Mouse (Mus musculus): Measurements from ENCODE around the gene 1700016C15Rik.

1700016C15Rik gene

GRCm38 (mm10) chr1:177717057-177717835, 12.4 kb upstream of the 1700016C15Rik start:
- no peak for DNase-seq (ENCODE audit: low read depth in 2 of 2, low spot score in 2 of 2)

DNA sequence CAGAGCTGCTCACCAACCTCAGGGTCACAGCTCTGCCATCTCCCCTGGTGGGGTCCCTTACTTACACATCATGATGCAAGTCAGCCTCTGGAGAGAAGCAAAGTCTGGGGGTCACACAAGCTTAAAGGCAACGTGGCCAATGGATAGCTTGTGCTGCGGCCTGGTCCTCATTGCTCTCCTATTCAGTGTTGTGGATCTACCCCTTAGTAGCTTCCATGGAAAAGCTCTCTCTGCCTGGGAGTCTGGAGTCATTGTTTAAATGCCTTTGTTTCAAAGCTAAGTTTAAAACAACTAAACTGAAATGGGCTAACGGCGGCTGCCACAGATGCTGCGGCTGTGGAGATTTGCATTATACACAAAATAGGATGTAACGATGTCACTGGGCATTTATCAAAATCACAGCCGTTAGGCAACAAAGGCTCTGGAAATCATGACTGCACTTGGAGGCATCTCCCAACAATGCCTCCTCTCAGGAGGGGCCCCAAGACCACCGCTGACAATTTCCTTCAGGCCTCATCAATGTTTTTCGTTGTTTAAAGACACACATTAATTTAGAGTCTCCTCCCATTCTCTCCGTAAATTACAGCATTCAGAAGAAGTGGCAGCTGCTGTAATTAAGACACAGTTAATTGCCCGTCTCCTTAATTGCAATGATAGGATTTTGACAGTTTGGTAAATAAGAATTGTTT, 11.1 kb upstream of the 1700016C15Rik start:
- DNase-seq (ENCODE audit: low read depth in 2 of 2, low spot score in 2 of 2): no peak

- DNase-seq (ENCODE audit: low read depth in 2 of 2, low spot score in 2 of 2): no peak
These were observed 10.6 kb upstream of the 1700016C15Rik start for GRCm38 (mm10) chr1:177719029-177719427.

DNA sequence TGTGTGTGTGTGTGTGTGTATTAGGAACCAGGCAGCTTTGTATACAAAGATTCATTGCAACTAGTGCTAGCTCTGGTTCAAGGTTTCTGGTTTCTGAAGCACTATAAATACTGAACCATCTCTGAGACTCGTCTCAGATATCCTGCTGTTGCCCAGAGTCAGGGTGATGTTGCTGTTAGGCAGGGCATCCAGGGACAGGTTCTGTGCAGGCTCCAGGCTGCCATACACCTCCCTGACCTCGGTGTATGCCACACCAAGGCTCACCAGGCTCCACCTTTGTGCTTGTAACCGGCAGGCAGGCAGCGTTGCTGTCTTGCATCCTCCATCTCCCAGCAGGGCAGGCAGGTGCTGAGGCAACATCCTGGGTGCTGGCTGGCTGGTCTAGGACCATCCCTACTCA, 5.8 kb upstream of the 1700016C15Rik start:
- no peak for DNase-seq (ENCODE audit: low read depth in 2 of 2, low spot score in 2 of 2)

GRCm38 (mm10) chr1:177726870-177727269, 2.7 kb upstream of the 1700016C15Rik start:
- DNase-seq (ENCODE audit: low read depth in 2 of 2, low spot score in 2 of 2): no peak

DNA sequence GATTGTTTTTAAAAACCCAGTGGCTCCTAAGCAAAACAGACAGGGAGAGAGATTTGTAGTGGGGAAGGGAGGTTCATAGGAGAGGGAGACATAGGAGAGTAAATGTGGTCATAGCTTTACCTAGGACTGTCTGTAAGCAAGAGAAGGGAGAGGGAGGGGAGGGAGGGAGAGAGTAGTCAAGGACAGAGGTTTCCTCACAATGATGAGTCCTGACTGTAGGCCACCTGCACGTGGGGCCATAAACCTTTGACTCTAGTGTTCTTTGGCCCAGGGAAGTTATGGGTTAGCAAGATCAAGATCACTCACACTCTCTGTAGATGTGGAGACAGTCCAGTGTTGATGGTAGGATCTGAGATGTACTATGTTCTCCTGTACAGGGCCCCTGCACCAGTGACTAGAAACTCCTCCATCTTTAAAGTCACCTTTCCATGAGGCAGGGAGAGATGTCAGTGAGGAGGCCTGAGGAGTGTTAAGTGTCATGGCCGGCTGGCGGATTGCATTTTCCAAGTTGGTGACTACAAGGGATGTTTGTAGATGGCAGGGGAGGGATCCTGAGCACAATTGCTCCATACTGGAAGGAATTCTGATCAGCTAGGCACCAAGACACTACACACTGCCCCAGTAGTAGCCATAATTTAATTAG, 1.6 kb upstream of the 1700016C15Rik start:
- no peak for DNase-seq (ENCODE audit: low read depth in 2 of 2, low spot score in 2 of 2)

- no peak for DNase-seq (ENCODE audit: low read depth in 2 of 2, low spot score in 2 of 2)
These were observed 2.4 kb downstream of the 1700016C15Rik start for GRCm38 (mm10) chr1:177731973-177732372.

DNA sequence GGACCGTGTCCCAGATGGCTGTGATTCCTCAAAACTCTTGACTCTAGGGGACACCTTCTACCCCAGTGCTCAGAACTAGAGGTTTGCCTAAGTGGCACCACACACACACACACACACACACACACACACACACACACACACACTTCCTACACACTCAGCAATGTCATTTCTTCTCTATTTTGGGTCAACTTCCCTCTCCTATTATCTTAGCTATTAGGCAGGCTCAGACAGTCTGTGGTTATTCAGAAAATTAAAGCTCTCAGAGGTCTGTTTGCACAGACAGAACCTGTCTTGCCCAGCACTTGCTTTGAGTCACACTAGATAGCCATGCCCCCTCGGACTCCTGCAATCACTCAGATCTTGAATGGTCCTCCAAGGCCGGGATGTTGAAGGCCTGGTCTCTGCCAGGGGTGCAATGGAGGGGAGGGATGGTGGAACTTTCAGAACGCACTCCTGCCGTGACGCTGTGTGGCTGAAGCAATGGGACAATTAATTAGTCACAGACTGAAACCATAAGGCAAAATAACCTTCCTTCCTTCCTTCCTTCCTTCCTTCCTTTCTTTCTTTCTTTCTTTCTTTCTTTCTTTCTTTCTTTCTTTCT, 8.0 kb downstream of the 1700016C15Rik start:
- no peak for DNase-seq (ENCODE audit: low read depth in 2 of 2, low spot score in 2 of 2)

- no peak for DNase-seq (ENCODE audit: low read depth in 2 of 2, low spot score in 2 of 2)
These were observed 11.1 kb downstream of the 1700016C15Rik start for GRCm38 (mm10) chr1:177740707-177741106.

GRCm38 (mm10) chr1:177742119-177742518, 12.5 kb downstream of the 1700016C15Rik start:
- DNase-seq (ENCODE audit: low read depth in 2 of 2, low spot score in 2 of 2): no peak

- DNase-seq (ENCODE audit: low read depth in 2 of 2, low spot score in 2 of 2): no peak
These were observed 15.1 kb downstream of the 1700016C15Rik start for GRCm38 (mm10) chr1:177744521-177745325.

GRCm38 (mm10) chr1:177747869-177748540, 18.4 kb downstream of the 1700016C15Rik start:
- DNase-seq (ENCODE audit: low read depth in 2 of 2, low spot score in 2 of 2): no peak

GRCm38 (mm10) chr1:177753496-177753895, 23.9 kb downstream of the 1700016C15Rik start:
- no peak for DNase-seq (ENCODE audit: low read depth in 2 of 2, low spot score in 2 of 2)

- no peak for DNase-seq (ENCODE audit: low read depth in 2 of 2, low spot score in 2 of 2)
These were observed 27.6 kb downstream of the 1700016C15Rik start for GRCm38 (mm10) chr1:177757249-177757648.

- no peak for DNase-seq (ENCODE audit: low read depth in 2 of 2, low spot score in 2 of 2)
These were observed 39.3 kb downstream of the 1700016C15Rik start for GRCm38 (mm10) chr1:177768931-177769330.

DNA sequence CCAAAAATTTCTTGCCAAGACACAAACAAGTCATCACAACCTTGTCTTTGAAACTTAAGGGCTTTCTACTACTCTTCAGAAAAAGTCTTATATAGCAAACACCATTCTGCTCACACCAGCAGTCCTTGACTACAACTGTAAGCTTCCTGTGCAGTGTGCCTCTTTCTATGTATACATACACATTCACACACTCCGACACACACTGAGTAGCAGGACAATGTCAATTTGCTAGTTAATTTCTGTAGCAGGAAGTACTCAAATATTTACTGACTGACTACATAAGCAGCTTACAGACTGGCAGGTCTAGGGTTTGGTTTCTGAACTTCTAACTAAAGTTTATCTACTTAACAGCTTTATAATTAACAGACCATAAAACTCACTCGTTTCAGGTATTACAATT, 47.8 kb downstream of the 1700016C15Rik start:
- no peak for DNase-seq (ENCODE audit: low read depth in 2 of 2, low spot score in 2 of 2)

GRCm38 (mm10) chr1:177792835-177793234, 63.2 kb downstream of the 1700016C15Rik start:
- DNase-seq (ENCODE audit: low read depth in 2 of 2, low spot score in 2 of 2): no peak

GRCm38 (mm10) chr1:177794866-177795265, 65.3 kb downstream of the 1700016C15Rik start:
- no peak for DNase-seq (ENCODE audit: low read depth in 2 of 2, low spot score in 2 of 2)

GRCm38 (mm10) chr1:177795421-177796192, 66.0 kb downstream of the 1700016C15Rik start:
- no peak for DNase-seq (ENCODE audit: low read depth in 2 of 2, low spot score in 2 of 2)
